Mouse (Mus musculus) kidney, postnatal 14 days (tissue): ENCODE data around the gene Nup43.
"Not testable (repeated sequence)": the region's sequence is repeated elsewhere in the genome, so short reads cannot be mapped to it uniquely, and the experiment has no call there.

Experiments
- DNase-seq: peaks from one replicate; pipeline ENCODE4 v3.0.0; 2022; ENCODE audit warnings: mixed read lengths

The Nup43 gene

GRCm38 (mm10) chr10:7667342-7667802 lies at the start of gene Nup43:
Gene Nup43 (plus strand): TSS chr10:7667503.
- DNase-seq, result peak; percentile 93

- DNase-seq, result not testable (repeated sequence)
Measured at GRCm38 (mm10) chr10:7617556-7617955, 49.7 kb upstream of the Nup43 start.

GRCm38 (mm10) chr10:7619821-7620241 lies 47.5 kb upstream of the Nup43 start:
- DNase-seq, result no peak

- no peak for DNase-seq
Measured at GRCm38 (mm10) chr10:7620723-7621122, 46.6 kb upstream of the Nup43 start.

- no peak for DNase-seq
Measured at GRCm38 (mm10) chr10:7622378-7622777, 44.9 kb upstream of the Nup43 start.

- DNase-seq, result no peak
Measured at GRCm38 (mm10) chr10:7623861-7624518, 43.3 kb upstream of the Nup43 start.

GRCm38 (mm10) chr10:7629092-7629491 lies 38.2 kb upstream of the Nup43 start:
- no peak for DNase-seq

GRCm38 (mm10) chr10:7630286-7630685 lies 37.0 kb upstream of the Nup43 start:
- DNase-seq, result no peak

- DNase-seq, result no peak
Measured at GRCm38 (mm10) chr10:7630951-7631720, 36.2 kb upstream of the Nup43 start.

- no peak for DNase-seq
Measured at GRCm38 (mm10) chr10:7640366-7640765, 26.9 kb upstream of the Nup43 start.

- no peak for DNase-seq
Measured at GRCm38 (mm10) chr10:7645911-7646310, 21.4 kb upstream of the Nup43 start.

GRCm38 (mm10) chr10:7649059-7649458 lies 18.2 kb upstream of the Nup43 start:
- DNase-seq, result no peak

- DNase-seq, result no peak
Measured at GRCm38 (mm10) chr10:7651057-7651456, 16.2 kb upstream of the Nup43 start.

- no peak for DNase-seq
Measured at GRCm38 (mm10) chr10:7662471-7663141, 4.7 kb upstream of the Nup43 start.

- DNase-seq, result peak; percentile 94
Measured at GRCm38 (mm10) chr10:7663159-7664026, 3.9 kb upstream of the Nup43 start.

- no peak for DNase-seq
Measured at GRCm38 (mm10) chr10:7664027-7664526, 3.2 kb upstream of the Nup43 start.

GRCm38 (mm10) chr10:7664889-7665288 lies 2.4 kb upstream of the Nup43 start:
- no peak for DNase-seq

- DNase-seq, result peak; percentile 27
Measured at GRCm38 (mm10) chr10:7673673-7674072, 6.4 kb downstream of the Nup43 start.

GRCm38 (mm10) chr10:7680731-7681301 lies 13.5 kb downstream of the Nup43 start, which contains the start of the genes Pcmt1 and Lats1:
Gene Pcmt1 (minus strand): TSS chr10:7681136.
Gene Lats1 (plus strand): TSS chr10:7681214.
- DNase-seq, result peak; percentile 91

GRCm38 (mm10) chr10:7681343-7682025 lies 14.2 kb downstream of the Nup43 start:
- peak; percentile 85 for DNase-seq

GRCm38 (mm10) chr10:7682249-7682648 lies 14.9 kb downstream of the Nup43 start:
- no peak for DNase-seq
